Mouse (Mus musculus) bone marrow macrophage, adult 2 months (primary cell): ENCODE results near the gene Gm17581.

Experiments used
- CTCF ChIP-seq: IDR thresholded peaks from 2 replicates; pipeline ENCODE4 v1.5.1; 2012; ENCODE audit warnings: low read depth, mild to moderate bottlenecking, low read length, moderate library complexity
- POLR2A ChIP-seq: IDR thresholded peaks from 2 replicates; pipeline ENCODE4 v1.6.1; 2012; ENCODE audit warnings: mild to moderate bottlenecking, low read depth, low read length, borderline replicate concordance

DNA sequence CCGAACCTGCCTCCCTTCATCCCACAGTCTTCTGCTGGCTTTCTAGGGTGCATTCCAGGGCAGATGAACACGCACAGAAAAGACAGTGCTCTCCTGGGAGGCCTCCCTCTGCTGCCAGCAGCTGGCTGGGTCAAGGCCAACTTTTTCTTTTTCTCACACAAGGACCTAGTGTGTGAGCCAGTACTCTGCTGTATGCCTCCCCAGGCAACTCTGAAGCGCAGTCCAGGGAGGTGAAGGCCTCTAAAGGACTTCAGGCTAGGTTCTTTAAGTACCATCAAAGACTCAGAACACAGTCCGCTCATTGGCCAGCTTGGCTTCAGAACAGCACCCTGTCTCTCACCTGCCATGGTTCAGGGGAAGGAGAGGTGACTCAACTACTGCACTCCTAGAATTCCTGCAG is 28.4 kb downstream of the Gm17581 start:
- TF ChIP-seq CTCF (no peak), POLR2A (no peak)
